Comparison of ENCODE assay signal across 8 mouse cellular contexts in genomic region chr5:122513421-122514126, GRCm38 (mm10). TPM values are rescaled to one million over a fixed set of nuclear protein-coding genes. Genes with fewer than 3 reads are reported as not detected.
DNase-seq lines count a peak whose midpoint lies in the region; ATAC-seq and TF ChIP-seq lines count a peak whose summit lies in the region.

No protein-coding gene starts in this region.

- no peaks in the 10 kb centered on the region for H3K9me3 ChIP-seq in heart, embryonic 13.5 days
- H3K9me3 ChIP-seq in hindbrain, postnatal 0 days (ENCODE audit: low read length): no peaks in the 10 kb centered on the region
- no peaks in the 10 kb centered on the region for H3K9me3 ChIP-seq in midbrain, embryonic 12.5 days

- peak overlapping the region; percentile 52 for H3K9ac ChIP-seq in heart, embryonic 13.5 days
- H3K9ac ChIP-seq in hindbrain, postnatal 0 days (replicated peaks; ENCODE audit: low read length): no peak overlapping the region
- H3K9ac ChIP-seq in midbrain, embryonic 12.5 days (replicated peaks): no peak overlapping the region

- no peak for ATAC-seq in heart, embryonic 13.5 days (ENCODE audit: extremely low read depth, insufficient number of reproducible peaks, low FRiP score, low TSS enrichment)
- ATAC-seq in hindbrain, postnatal 0 days: no peak
- ATAC-seq in midbrain, embryonic 12.5 days (ENCODE audit: low FRiP score, low read depth): no peak

- H3K27ac ChIP-seq in heart, embryonic 13.5 days (replicated peaks): peak overlapping the region; percentile 48; the same call in 1 of the 2 replicates
- H3K27ac ChIP-seq in hindbrain, postnatal 0 days: no peak overlapping the region
- H3K27ac ChIP-seq in midbrain, embryonic 12.5 days (replicated peaks): no peak overlapping the region

- H3K4me2 ChIP-seq in heart, embryonic 13.5 days: peak overlapping the region; percentile 42
- H3K4me2 ChIP-seq in hindbrain, postnatal 0 days (ENCODE audit: low read depth, low read length): 0 out of 2 replicates have a peak overlapping the region, but pooled peaks have one; percentile 8
- H3K4me2 ChIP-seq in midbrain, embryonic 12.5 days (replicated peaks): peak overlapping the region; percentile 35

- no peaks in the 10 kb centered on the region for H3K27me3 ChIP-seq in heart, embryonic 13.5 days (replicated peaks)
- H3K27me3 ChIP-seq in hindbrain, postnatal 0 days (ENCODE audit: insufficient read depth, low read length): no peaks in the 10 kb centered on the region
- H3K27me3 ChIP-seq in midbrain, embryonic 12.5 days: 0 out of 2 replicates have a peak, but pooled peaks cover 6% of the 10 kb centered on the region

- WGBS in heart, embryonic 13.5 days: 44% methylated on average over 22 of the region's 23 CpGs
- WGBS in hindbrain, postnatal 0 days: 44% methylated on average over 22 of the region's 23 CpGs
- 40% methylated on average over 23 of the region's 23 CpGs for WGBS in midbrain, embryonic 12.5 days

- 0 out of 2 replicates have a peak overlapping the region, but pooled peaks have one; percentile 8 for H3K4me3 ChIP-seq in heart, embryonic 13.5 days
- no peak overlapping the region for H3K4me3 ChIP-seq in hindbrain, postnatal 0 days (ENCODE audit: low read length)
- H3K4me3 ChIP-seq in midbrain, embryonic 12.5 days: no peak overlapping the region

- H3K36me3 ChIP-seq in heart, embryonic 13.5 days: no peaks in the 10 kb centered on the region
- no peaks in the 10 kb centered on the region for H3K36me3 ChIP-seq in hindbrain, postnatal 0 days (ENCODE audit: insufficient read depth, low read length)
- no peaks in the 10 kb centered on the region for H3K36me3 ChIP-seq in midbrain, embryonic 12.5 days

- DNase-seq in heart, adult 9 months (ENCODE audit: low spot score in 2 of 2): no peak
- DNase-seq in c-Kit-positive CD71-positive TER-119-negative erythroid progenitor cells, embryonic 14.5 days (ENCODE audit: low read depth): peak; percentile 27
- DNase-seq in hindbrain, postnatal 0 days (ENCODE audit: low spot score): no peak
- no peak for DNase-seq in embryo, embryonic 10.5 days (ENCODE audit: low spot score)
- no peak for DNase-seq in urinary bladder, postnatal 25 days (ENCODE audit: low spot score)
- DNase-seq in cerebellum, adult 11 months: no peak

- TF ChIP-seq CTCF in hindbrain, postnatal 0 days (IDR thresholded peaks at IDR 0.05; ENCODE audit: low read depth): no peak

- H3K4me1 ChIP-seq in heart, embryonic 13.5 days: peaks cover 77% of the 10 kb centered on the region
- H3K4me1 ChIP-seq in hindbrain, postnatal 0 days (ENCODE audit: insufficient read depth, low read length): peaks cover 6% of the 10 kb centered on the region
- H3K4me1 ChIP-seq in midbrain, embryonic 12.5 days: peaks cover 17% of the 10 kb centered on the region

RNA-seq across cellular contexts. Expression of gene Atp2a2, which starts 11.5 kb away (rescaled TPM):
- 221 and 227 TPM in 2 replicates for polyA plus RNA-seq in heart, embryonic 13.5 days (2015; fragmentation: Nextera tagmentation; extraction: Ambion mirVana)
- 200 and 204 TPM in 2 replicates for total RNA-seq in hindbrain, postnatal 0 days (2014; rRNA removed)
- polyA plus RNA-seq in hindbrain, postnatal 0 days (2015; fragmentation: Nextera tagmentation; extraction: Ambion mirVana): 46.2 and 47.4 TPM in 2 replicates
- polyA plus RNA-seq in midbrain, embryonic 12.5 days (2016; fragmentation: Nextera tagmentation; extraction: Ambion mirVana): 59.4 and 78.0 TPM in 2 replicates
